Mouse (Mus musculus): Measurements from ENCODE around the gene Tmem164.

The Tmem164 gene

GRCm38 (mm10) chrX:142828184-142828908 lies 147.1 kb downstream of the Tmem164 start:
- no peak for DNase-seq (ENCODE audit: low read depth, low spot score)

- DNase-seq (ENCODE audit: low read depth, low spot score), result no peak
These were observed 148.1 kb downstream of the Tmem164 start for GRCm38 (mm10) chrX:142829267-142829666.

- no peak for DNase-seq (ENCODE audit: low read depth, low spot score)
These were observed 148.8 kb downstream of the Tmem164 start for GRCm38 (mm10) chrX:142829866-142830470.

- DNase-seq (ENCODE audit: low read depth, low spot score), result no peak
These were observed 149.4 kb downstream of the Tmem164 start for GRCm38 (mm10) chrX:142830572-142830971.

DNA sequence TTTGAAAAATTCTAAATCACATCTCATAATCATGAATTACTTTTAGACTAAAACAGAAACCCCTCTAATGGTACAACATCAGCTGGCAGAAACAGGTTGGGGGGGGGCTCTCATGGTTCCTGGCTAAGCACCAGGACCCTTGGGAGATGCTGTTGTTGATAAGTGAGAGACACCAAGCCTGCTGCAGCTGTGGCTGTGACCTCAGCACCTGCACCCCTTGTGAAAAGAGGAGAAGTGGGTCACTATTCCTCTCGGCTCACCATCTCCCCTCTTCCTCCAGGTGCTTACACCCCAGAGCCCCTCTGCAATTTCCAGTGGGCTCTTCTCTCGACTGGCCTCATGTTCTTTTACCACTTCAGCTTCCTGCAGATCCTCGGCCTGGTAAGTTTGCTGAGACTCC lies 151.0 kb downstream of the Tmem164 start:
- no peak for DNase-seq (ENCODE audit: low read depth, low spot score)

DNA sequence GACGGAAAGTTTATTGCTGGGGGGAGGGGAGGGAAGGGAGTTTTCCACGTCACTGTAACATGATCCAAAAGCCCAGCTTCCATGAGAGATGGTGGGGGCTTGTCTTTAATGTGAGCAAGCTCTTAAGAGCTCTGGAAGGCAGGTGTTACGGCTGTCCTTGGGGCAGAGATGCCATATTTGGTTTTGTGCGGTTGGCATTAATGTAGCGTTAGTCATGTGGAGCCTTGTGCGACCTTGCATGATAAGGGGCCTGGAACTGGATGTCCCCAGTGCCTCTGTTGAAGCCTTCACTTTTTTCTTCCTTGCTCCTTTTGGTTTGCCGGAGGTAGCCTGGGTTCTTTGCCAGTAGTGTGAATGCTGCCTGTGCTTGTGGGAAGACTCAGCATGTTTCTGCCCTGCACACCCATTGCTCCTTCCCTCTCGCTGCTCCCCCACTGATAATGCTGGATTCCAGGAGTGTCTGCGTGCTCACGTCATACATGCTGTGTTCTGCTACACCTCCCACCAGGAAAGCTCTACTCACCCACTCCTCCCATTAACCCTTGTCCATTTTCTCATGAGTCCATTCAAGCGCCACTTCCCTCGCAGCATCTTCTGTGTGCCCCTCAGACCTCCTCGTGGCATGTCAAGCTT lies 152.1 kb downstream of the Tmem164 start:
- DNase-seq (ENCODE audit: low read depth, low spot score), result no peak

- no peak for DNase-seq (ENCODE audit: low read depth, low spot score)
These were observed 153.6 kb downstream of the Tmem164 start for GRCm38 (mm10) chrX:142834807-142835206.

GRCm38 (mm10) chrX:142836399-142836798 lies 155.2 kb downstream of the Tmem164 start:
- DNase-seq (ENCODE audit: low read depth, low spot score), result no peak

DNA sequence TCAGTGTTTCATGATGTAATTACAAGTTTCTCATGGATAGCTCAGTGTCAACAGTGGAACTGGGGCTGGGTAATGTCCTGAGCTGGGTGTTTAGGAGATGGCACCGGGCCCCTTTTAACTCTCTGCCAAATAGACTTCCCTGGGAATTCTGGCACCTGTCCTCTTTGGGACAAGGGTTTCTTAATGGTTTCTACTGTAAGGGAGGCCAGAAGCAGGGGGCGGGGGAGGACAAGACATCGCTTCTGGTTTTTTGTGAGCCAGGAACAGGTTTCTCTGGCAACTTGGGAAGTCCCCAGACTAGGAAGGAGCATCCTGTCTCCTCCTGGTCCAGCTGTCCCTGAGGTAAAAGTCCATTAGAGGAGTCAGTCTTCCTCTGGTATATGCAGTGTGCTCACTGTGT lies 156.1 kb downstream of the Tmem164 start:
- no peak for DNase-seq (ENCODE audit: low read depth, low spot score)

DNA sequence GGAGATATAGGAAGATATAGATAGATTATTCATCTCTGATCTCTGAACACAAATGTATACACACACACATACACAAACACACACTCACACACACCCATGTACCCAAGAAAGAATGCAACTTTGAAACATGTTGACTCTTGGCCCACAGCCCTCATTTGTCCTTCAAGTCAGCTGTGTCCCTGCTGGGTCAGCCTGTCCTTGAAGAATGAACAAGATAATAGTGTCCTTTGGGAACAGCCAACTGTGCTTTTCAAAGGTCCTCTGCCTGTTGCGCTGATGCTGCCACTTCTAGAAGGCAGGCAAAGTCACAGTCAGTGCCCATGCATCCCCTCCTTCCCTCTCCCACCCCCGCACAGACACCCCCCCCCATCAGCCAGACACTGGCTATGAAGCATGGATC lies 157.6 kb downstream of the Tmem164 start:
- no peak for DNase-seq (ENCODE audit: low read depth, low spot score)

DNA sequence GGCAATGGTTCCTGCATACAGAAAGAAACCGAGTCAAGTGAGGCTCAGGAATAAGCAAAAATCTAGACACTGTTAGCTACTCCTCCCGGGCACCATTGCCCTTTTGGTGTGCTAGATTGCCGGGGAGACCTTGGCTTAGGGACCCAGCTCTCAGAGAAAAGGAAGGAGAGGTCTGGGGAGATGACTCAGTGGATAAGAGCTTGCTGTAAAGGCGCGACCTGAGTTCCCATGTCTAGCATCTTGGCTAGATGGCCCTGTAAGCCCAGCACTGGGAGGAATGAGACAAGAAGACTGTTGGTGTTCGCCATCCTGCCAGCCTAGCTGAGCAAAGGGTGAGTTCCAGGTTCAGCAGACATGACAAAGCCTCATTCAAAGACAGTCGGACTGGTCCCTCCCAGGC lies 158.2 kb downstream of the Tmem164 start:
- DNase-seq (ENCODE audit: low read depth, low spot score), result no peak

DNA sequence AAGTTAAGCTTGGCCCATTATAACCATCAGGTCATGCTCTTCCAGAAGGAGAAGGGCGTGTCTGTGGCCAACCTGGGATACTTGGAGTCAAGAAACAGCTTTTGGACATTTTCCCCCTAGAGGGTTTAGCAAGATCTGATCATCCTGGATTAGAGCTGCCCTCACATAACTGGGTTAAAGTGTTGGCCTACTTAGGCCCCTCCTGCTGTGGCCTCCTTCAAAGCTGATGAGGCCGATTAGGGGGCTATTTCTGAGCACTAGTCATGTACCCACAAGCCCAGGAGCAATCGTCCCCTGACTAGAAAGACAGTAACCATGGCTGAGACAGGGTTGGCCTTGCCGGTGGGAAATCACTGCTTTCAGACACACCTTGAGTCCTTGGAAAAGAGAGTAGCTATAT lies 160.7 kb downstream of the Tmem164 start:
- DNase-seq (ENCODE audit: low read depth, low spot score), result no peak

- no peak for DNase-seq (ENCODE audit: low read depth, low spot score)
These were observed 165.1 kb downstream of the Tmem164 start for GRCm38 (mm10) chrX:142846266-142846665.

DNA sequence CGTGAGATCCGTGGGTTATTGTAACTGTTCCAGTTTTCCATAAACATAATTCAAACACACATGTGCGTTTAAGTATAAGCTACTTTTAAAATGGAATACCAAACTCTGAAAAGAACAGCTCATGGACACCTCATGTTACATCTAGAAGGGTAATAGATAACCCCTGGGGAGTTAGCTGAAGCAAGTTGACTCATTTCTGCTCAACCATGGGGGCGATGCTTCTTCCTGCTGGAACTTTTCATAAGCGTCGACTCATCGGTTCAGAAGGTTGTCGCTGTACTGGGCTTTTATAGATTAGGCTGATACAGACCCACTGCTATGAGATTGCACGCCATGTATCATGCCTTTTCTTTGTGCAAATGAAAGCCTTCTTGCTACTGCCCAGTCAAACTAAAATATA lies 166.8 kb downstream of the Tmem164 start:
- no peak for DNase-seq (ENCODE audit: low read depth, low spot score)

DNA sequence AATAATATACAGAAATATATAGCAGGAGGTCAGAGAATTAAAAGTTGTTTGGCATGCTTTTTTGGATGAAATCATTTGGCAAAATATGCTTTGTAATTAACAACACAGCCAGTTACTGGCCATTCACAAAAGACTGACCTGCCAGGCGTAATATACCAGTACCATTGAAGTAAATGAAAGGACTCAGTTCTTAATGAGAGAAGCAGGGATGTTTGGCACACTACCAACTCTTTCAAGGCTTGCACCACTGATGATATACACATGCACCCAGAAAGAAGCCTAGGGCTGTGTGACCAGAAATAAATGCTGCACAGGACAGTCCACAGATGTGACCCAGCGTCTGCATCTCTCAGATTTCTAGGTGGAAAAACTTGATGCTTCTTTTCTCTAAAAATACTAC lies 188.6 kb downstream of the Tmem164 start:
- no peak for DNase-seq (ENCODE audit: low read depth, low spot score)

DNA sequence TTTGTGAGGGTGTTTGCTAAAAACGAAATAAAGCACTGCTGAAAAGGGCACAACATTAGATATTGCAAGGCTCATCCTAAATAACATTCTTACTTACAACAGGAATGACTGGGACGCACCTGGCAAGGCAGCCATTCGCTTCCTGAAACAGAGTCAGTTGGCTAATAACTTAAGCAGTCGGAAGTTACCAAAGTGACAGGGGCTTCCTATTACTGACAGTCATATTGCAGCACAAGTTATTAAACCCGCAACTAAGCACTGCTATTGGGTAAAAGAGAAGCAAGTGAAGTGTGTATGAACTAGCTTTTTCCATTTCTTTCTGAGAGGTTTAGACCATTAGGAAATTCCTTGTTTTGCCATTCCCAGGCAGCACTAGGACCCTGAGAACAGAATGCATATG lies 201.0 kb downstream of the Tmem164 start:
- no peak for DNase-seq (ENCODE audit: low read depth, low spot score)

GRCm38 (mm10) chrX:142883593-142883992 lies 202.4 kb downstream of the Tmem164 start:
- peak; percentile 30 for DNase-seq (ENCODE audit: low read depth, low spot score)

GRCm38 (mm10) chrX:142885962-142886361 lies 204.8 kb downstream of the Tmem164 start:
- no peak for DNase-seq (ENCODE audit: low read depth, low spot score)
